Mouse (Mus musculus) cortical plate, adult 2 months (tissue): ENCODE results near the gene Pzp. TPM values are rescaled to one million over a fixed set of nuclear protein-coding genes. Genes with fewer than 3 reads are reported as not detected.
A peak's percentile ranks its signal among the peaks of the same experiment; 100 is the strongest.

ENCODE experiments used
- H3K27ac ChIP-seq: fragments of 200-500 bp; 2 replicates; pipeline ENCODE4 v1.5.1; 2012; ENCODE audit warnings: low read length, control low read depth, inconsistent platforms; ENCODE audit not compliant: insufficient read depth
- H3K4me1 ChIP-seq: fragments of 200-500 bp; 2 replicates; pipeline ENCODE4 v1.6.1; 2011; ENCODE audit warnings: low read length; ENCODE audit not compliant: control insufficient read depth, insufficient read depth
- H3K4me3 ChIP-seq: fragments of 200-500 bp; 2 replicates; pipeline ENCODE4 v1.5.1; 2011; ENCODE audit warnings: mild to moderate bottlenecking, low read length, control low read depth; ENCODE audit not compliant: insufficient read depth
- CTCF ChIP-seq: fragments of 200-500 bp; IDR thresholded peaks from 2 replicates; pipeline ENCODE4 v1.5.1; 2011; ENCODE audit warnings: mild to moderate bottlenecking, control low read depth, low read length; ENCODE audit not compliant: insufficient read depth; ENCODE audit errors: extremely low read depth
- POLR2A ChIP-seq: fragments of 200-500 bp; IDR thresholded peaks from 2 replicates; pipeline ENCODE4 v1.6.1; 2011; ENCODE audit warnings: mild to moderate bottlenecking, low read length, control low read depth; ENCODE audit not compliant: insufficient read depth; ENCODE audit errors: extremely low read depth
- polyA plus RNA-seq: library from polyadenylated mRNA; depleted of rRNA; stranded (reverse); fragments of >200 nt; gene quantifications from 2 replicates; pipeline ENCODE4 v1.2.3, GENCODE M21; 2012; rRNA removed

Pzp gene
- polyA plus RNA-seq: 0.04 TPM in 1 of 2 replicates, not detected in the other

DNA sequence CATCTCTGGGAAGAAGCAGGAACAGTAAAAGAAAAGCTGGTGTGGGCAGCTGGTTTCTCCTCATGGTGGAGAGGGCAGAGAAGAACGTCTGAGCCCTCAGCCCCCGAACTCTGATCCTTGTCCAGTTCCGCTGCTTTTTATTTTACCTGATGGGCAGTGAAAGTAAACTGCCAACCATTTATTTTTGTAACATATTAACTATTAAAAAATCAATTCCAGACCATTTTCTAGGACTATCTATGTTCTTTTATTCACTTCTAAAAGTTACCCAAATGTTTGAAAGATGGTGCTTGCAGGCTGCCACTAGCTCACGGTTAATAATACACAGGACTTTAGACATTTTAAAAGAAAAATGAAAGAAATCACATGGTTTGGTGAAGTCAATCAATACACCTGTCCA, at the start of gene Pzp:
TSS of gene Pzp (minus strand) at position 120 of the 400 bp plus-strand sequence.
- no peak for TF ChIP-seq CTCF
- TF ChIP-seq POLR2A: no peak
- Histone ChIP-seq H3K4me1 (no peaks in the 10 kb centered on the region), H3K27ac (no peak within 1 kb of the TSS), H3K4me3 (no peak within 1 kb of the TSS)

DNA sequence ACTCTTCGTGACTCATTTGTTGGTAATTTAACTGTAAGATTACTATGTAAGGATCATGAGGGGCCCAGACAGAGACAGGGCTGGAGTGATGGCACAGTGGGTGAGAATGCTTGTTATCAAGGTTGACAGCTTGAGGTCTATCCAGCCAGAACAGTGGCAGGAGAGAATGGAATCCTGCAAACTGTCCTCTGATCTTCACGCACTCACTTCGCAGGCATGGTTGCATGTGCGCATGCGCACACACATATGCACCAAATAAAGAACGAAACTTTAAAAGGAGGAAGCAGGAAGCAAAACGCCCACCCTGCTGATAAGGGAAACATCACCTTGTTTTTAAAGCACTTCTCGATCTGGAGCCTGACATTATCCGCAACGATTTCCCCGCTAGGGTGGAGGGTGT, 40.1 kb upstream of the Pzp start:
- no peak overlapping the region for H3K27ac ChIP-seq
- no peaks in the 10 kb centered on the region for H3K4me1 ChIP-seq
- H3K4me3 ChIP-seq: no peak overlapping the region
- TF ChIP-seq CTCF (no peak), POLR2A (no peak)

DNA sequence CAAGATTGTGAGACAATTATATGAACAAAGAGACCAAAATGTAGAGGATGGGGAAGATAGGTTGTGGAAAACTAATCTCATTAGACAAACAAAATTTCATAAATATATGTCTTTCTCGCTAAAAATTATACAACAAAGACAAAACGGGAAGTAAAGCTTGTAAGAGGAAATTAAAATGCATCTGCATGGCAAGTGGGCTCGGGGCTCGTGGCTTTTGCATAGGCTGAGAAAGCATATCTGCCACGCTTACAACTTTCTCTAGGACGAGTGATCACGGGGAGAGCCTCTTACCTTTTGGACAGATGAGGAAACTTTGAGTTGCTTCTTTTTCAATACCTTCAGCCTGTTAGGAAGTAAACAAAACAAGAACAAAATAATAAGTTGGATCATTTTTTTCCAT, 27.5 kb upstream of the Pzp start:
- H3K4me1 ChIP-seq: no peaks in the 10 kb centered on the region
- no peak overlapping the region for H3K4me3 ChIP-seq
- no peak for TF ChIP-seq CTCF
- TF ChIP-seq POLR2A: no peak
- H3K27ac ChIP-seq: no peak overlapping the region

DNA sequence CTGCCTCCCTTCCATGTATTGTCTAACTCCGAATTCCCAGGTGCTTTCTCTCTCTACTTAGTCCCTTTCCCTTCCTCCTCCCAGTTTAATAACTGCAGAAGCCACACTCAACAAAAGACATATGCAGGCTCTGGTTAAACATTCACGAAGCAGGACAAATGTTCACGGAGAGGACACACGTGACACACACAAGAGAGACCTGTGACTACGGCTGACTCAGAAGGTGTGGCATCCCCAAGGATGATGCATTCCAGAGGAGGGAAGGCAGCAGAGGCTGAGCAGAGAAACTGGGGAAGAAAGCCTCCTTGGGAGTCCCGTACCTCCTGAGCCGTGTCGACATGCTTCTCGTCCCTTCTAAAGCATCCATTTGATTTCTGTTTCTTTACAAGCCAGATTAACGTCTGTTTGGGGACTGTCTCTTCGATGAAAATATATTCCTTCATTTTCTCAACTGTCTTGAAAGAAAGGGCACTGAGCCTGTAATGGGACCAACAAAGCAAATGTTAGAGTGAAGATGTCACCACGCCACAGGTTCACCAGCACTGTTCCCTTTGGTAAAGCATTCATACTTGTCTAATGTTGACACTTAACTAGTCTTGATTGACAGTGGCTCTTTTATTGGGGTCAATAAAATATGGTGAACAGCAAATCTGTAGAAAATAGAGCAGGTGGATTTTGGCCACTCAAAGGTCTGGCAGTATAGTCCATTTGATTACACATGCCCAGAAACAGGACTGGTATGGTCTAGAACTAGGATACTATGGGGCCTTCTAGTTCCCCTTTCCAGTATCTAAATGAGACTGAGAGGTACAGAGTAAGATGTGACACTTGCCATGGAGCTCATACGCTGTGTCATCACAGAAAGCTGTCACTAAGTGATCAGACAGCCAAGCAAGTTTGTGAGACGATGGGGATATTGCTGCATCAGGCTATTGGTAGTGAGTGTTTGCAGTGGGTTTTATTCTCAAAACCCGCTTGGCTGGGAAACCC, 23.2 kb upstream of the Pzp start:
- Histone ChIP-seq H3K4me3 (no peak overlapping the region), H3K4me1 (no peaks in the 10 kb centered on the region), H3K27ac (no peak overlapping the region)
- TF ChIP-seq POLR2A (no peak), CTCF (no peak)

DNA sequence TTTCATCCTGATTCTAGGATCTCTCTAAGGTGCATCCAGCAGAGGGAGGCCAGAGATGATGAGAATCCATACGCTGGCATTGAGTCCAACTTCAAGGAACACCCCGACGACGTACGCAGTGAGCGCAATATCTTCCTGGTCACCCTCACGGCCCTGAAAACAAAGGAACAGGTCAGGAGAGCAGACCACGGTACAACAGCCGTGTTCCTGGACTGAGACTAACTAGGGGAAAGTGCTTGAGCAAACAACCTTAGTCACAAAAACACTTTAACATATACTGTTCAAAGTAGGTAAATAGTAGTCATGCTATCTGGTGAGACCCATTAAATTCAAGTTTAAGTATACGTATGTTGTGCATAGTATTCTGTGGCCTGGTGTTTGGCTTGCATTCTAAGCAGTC, 22.0 kb upstream of the Pzp start:
- Histone ChIP-seq H3K4me1 (no peaks in the 10 kb centered on the region), H3K4me3 (no peak overlapping the region), H3K27ac (no peak overlapping the region)
- no peak for TF ChIP-seq POLR2A

DNA sequence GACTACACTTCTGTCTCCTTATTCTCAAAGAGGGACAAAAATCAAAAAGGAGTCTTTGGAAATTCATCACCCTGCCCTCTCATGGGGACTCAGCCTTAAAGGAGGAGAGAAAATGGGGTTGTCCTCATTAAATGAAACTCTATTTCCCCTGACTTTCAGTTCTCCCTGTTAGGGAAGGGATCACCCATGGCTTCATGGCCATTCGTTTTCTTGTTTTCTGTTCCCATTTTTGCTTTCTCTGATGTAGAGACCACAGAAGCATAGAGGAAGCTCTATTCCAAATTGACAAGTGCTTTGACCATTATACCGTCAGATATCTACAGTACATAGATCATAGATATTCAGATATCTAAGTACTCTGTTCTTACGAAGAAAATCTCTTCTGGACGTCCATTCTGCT, 18.9 kb upstream of the Pzp start:
- Histone ChIP-seq H3K4me3 (no peak overlapping the region), H3K27ac (no peak overlapping the region), H3K4me1 (no peaks in the 10 kb centered on the region)
- no peak for TF ChIP-seq POLR2A
- TF ChIP-seq CTCF: no peak

DNA sequence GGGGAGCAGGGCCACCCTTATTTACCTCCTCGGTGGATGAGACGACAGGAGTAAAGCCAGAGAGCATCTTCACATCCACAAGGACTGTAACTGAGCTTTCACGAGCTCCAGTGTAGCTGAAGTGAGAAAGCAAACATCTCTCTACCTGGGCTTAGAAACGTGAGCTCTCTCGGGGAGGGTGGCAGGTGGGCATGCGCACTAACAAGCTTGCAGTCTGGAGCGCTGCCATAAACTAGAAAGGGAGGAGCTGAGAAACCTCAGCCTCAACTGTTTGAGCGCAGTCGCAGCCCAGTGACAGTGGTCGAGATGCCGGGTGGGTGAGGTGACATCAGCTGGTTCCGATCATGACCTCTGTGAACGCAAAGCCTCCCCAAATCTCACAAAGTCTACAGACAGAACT, 16.7 kb upstream of the Pzp start:
- TF ChIP-seq CTCF: no peak
- 0 out of 2 replicates have a peak, but pooled peaks have one; percentile 38 for TF ChIP-seq POLR2A
- no peaks in the 10 kb centered on the region for H3K4me1 ChIP-seq
- H3K27ac ChIP-seq: no peak overlapping the region
- H3K4me3 ChIP-seq: peak overlapping the region; percentile 40

DNA sequence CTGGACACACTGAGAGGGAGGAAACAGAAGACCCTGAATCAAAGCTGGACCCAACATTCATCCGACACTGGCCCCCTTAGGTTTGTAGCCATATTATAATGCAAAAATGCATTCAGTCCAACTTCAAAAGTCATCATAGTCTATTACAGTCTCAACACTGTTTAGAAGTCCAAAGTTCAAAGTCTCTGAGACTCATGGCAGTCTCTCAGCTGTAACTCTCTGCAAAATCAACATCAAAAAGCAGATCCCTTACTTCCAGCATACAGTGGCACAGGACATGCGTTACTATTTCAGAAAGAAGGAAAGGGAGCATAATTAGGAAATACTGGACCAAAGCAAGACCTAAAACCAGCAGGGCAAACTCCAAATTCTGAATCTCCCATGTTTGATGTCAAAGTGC, 8.7 kb upstream of the Pzp start:
- H3K4me1 ChIP-seq: no peaks in the 10 kb centered on the region
- H3K4me3 ChIP-seq: no peak overlapping the region
- TF ChIP-seq POLR2A: no peak
- no peak overlapping the region for H3K27ac ChIP-seq

DNA sequence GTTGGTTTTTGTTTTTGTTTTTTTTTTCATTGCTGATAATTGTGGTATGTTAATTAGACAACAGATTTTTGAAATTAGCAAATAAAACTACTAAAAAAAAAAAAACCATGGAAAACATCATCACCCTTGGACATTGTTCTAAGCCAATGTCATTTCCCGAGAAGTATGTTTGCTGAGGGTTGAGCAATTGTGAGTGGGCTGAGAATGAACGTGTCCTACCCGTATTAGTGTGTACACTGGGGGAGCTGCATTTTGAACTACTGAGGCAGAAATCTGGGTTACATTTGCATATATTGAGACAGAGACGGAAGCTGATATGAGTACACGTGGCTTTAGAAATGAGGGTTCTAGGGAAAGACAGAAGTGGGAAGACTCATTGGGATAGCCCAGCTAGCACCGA, 6.8 kb upstream of the Pzp start:
- TF ChIP-seq POLR2A: no peak
- TF ChIP-seq CTCF: no peak

DNA sequence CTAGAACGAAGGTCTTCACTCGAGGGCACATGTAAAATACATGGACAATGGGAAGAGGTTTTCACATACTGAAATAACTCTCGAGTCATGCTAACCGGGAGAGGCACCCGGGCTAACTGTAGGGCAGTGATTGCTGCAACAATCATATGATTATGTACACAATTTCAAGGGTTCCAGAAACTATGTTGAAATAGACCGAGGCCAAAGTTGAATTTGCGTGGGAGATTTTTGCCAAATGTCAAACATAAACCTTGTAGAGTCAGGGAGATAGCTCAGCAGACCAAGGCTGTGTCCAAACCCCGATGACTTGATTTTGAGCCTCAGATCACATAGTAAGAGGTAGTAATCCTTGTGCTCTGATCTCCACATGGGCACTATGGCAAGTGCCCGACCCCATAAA, 6.2 kb upstream of the Pzp start:
- H3K4me3 ChIP-seq: no peak overlapping the region
- no peaks in the 10 kb centered on the region for H3K4me1 ChIP-seq
- TF ChIP-seq CTCF: no peak
- no peak overlapping the region for H3K27ac ChIP-seq

More for the DNA sequence above, 6.8 kb upstream of the Pzp start:
- H3K4me3 ChIP-seq: no peak overlapping the region
- no peaks in the 10 kb centered on the region for H3K4me1 ChIP-seq
- H3K27ac ChIP-seq: no peak overlapping the region
